Mouse (Mus musculus) cortical plate, adult 2 months (tissue): ENCODE results near the gene Slco3a1.

Experiments
- CTCF ChIP-seq: fragments of 200-500 bp; IDR thresholded peaks from 2 replicates; pipeline ENCODE4 v1.5.1; 2011; ENCODE audit warnings: mild to moderate bottlenecking, control low read depth, low read length; ENCODE audit not compliant: insufficient read depth; ENCODE audit errors: extremely low read depth
- POLR2A ChIP-seq: fragments of 200-500 bp; IDR thresholded peaks from 2 replicates; pipeline ENCODE4 v1.6.1; 2011; ENCODE audit warnings: mild to moderate bottlenecking, low read length, control low read depth; ENCODE audit not compliant: insufficient read depth; ENCODE audit errors: extremely low read depth

- TF ChIP-seq CTCF (no peak), POLR2A (no peak)
Observed at GRCm38 (mm10) chr7:74269283-74270088, 285.1 kb downstream of the Slco3a1 start.
